23 mouse cellular contexts compared by ENCODE assay signal in the genomic region with DNA sequence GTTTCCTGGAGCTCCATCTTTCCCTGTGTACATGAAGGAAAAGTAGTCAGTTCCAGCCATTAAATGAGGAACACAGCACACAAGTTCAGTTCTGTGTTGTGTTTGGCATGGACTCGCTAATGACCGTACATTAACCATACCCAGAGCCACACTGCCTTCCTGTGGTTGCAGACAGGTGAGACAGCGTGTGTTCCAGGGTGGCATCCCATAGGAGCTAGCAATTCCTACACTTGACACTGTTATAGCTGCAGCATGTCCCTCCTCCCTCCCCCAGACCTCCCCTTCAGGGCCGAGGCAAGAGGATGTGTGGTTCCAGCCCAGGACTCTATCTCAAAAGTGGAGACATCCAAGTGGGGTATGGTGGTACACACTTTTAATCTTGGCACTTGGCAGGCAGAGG. TPM values are rescaled to one million over a fixed set of nuclear protein-coding genes. Genes with fewer than 3 reads are reported as not detected.
DNase-seq lines count a peak whose midpoint lies in the region; ATAC-seq and TF ChIP-seq lines count a peak whose summit lies in the region.
"Had no signal": no experiment of that assay in that cellular context is flagged by ENCODE, and none has a peak within 500 bp of the region (broad histone marks: within the 10 kb centered on the region; RNA-seq: fewer than 3 reads in every experiment).

No protein-coding gene starts in this region.

- ATAC-seq in liver, embryonic 15.5 days (ENCODE audit: insufficient read depth) = no peak
- no peak for ATAC-seq in stomach, postnatal 0 days (ENCODE audit: low FRiP score, low TSS enrichment)
- no peak for ATAC-seq in hindbrain, postnatal 0 days
- ATAC-seq: forebrain, embryonic 13.5 days; midbrain, embryonic 15.5 days had no signal

- intact Hi-C loops in heart, adult 2 months (cut with DNase I) = no loop called here

- H3K4me2 ChIP-seq in liver, embryonic 15.5 days = no peak overlapping the region
- no peak overlapping the region for H3K4me2 ChIP-seq in stomach, postnatal 0 days (replicated peaks; ENCODE audit: low read depth)
- no peak overlapping the region for H3K4me2 ChIP-seq in hindbrain, postnatal 0 days (ENCODE audit: low read depth, low read length)
- H3K4me2 ChIP-seq: embryonic facial prominence, embryonic 13.5 days; forebrain, embryonic 13.5 days; limb, embryonic 12.5 days; lung, embryonic 14.5 days; midbrain, embryonic 15.5 days had no signal

- WGBS in heart, adult 2 months = 77% methylated on average over 4 of the region's 4 CpGs
- 26% methylated on average over 4 of the region's 4 CpGs for WGBS in liver, adult 2 months
- WGBS in liver, embryonic 15.5 days (ENCODE audit: insufficient replicate concordance) = 88% methylated on average over 4 of the region's 4 CpGs
- 69% methylated on average over 3 of the region's 4 CpGs for WGBS in stomach, postnatal 0 days
- WGBS in hindbrain, postnatal 0 days = 89% methylated on average over 4 of the region's 4 CpGs

- peaks cover 8% of the 10 kb centered on the region for H3K79me2 ChIP-seq in heart, adult 2 months (replicated peaks; ENCODE audit: control insufficient read depth, insufficient read depth, low read length)
- H3K79me2 ChIP-seq in liver, adult 2 months (ENCODE audit: control insufficient read depth, insufficient read depth, low read length) = peaks cover 27% of the 10 kb centered on the region

- no peak for TF ChIP-seq CTCF in heart, adult 2 months (IDR thresholded peaks at IDR 0.05)
- peak; percentile 35 for TF ChIP-seq CTCF in liver, adult 2 months (IDR thresholded peaks at IDR 0.05; ENCODE audit: low read depth, low read length)
- peak; percentile 39; the same call in 1 of the 2 replicates for TF ChIP-seq CTCF in stomach, postnatal 0 days (IDR thresholded peaks at IDR 0.05; ENCODE audit: low read depth)
- no peak for TF ChIP-seq CTCF in hindbrain, postnatal 0 days (IDR thresholded peaks at IDR 0.05; ENCODE audit: low read depth)

- 0 out of 2 replicates have a peak, but pooled peaks have one; percentile 30 for TF ChIP-seq POLR2A in heart, adult 2 months (IDR thresholded peaks at IDR 0.05; ENCODE audit: insufficient read depth, low read depth, low read length)
- no peak for TF ChIP-seq POLR2A in liver, adult 2 months (IDR thresholded peaks at IDR 0.05; ENCODE audit: extremely low read depth, insufficient read depth, low read length)

- H3K9ac ChIP-seq in heart, adult 2 months (ENCODE audit: low read depth, low read length) = no peak overlapping the region
- peak overlapping the region; percentile 7; the same call in 1 of the 2 replicates for H3K9ac ChIP-seq in liver, adult 2 months (ENCODE audit: low read depth, low read length)
- H3K9ac ChIP-seq in liver, embryonic 15.5 days = no peak overlapping the region; the same call in 1 of the 2 replicates
- no peak overlapping the region for H3K9ac ChIP-seq in stomach, postnatal 0 days (ENCODE audit: low read length)
- no peak overlapping the region for H3K9ac ChIP-seq in hindbrain, postnatal 0 days (replicated peaks; ENCODE audit: low read length)
- H3K9ac ChIP-seq: embryonic facial prominence, embryonic 13.5 days; forebrain, embryonic 13.5 days; limb, embryonic 12.5 days; lung, embryonic 14.5 days; midbrain, embryonic 15.5 days had no signal

- no peaks in the 10 kb centered on the region for H3K27me3 ChIP-seq in heart, adult 2 months (ENCODE audit: control insufficient read depth, insufficient read depth, low read length)
- no peaks in the 10 kb centered on the region for H3K27me3 ChIP-seq in liver, adult 2 months (ENCODE audit: control insufficient read depth, insufficient read depth, low read length)
- no peaks in the 10 kb centered on the region for H3K27me3 ChIP-seq in liver, embryonic 15.5 days
- H3K27me3 ChIP-seq in stomach, postnatal 0 days (ENCODE audit: control insufficient read depth, insufficient read depth, low read length) = no peaks in the 10 kb centered on the region
- H3K27me3 ChIP-seq in hindbrain, postnatal 0 days (ENCODE audit: insufficient read depth, low read length) = no peaks in the 10 kb centered on the region
- H3K27me3 ChIP-seq: embryonic facial prominence, embryonic 13.5 days; forebrain, embryonic 13.5 days; limb, embryonic 12.5 days; midbrain, embryonic 15.5 days had no signal

- H3K36me3 ChIP-seq in heart, adult 2 months (ENCODE audit: control insufficient read depth, insufficient read depth, low read length) = peaks cover 7% of the 10 kb centered on the region
- peaks cover 20% of the 10 kb centered on the region for H3K36me3 ChIP-seq in liver, adult 2 months (ENCODE audit: control insufficient read depth, insufficient read depth, low read length)
- H3K36me3 ChIP-seq in liver, embryonic 15.5 days (replicated peaks) = peaks cover 40% of the 10 kb centered on the region
- peaks cover 17% of the 10 kb centered on the region for H3K36me3 ChIP-seq in stomach, postnatal 0 days (ENCODE audit: control insufficient read depth, insufficient read depth, low read length)
- peaks cover 28% of the 10 kb centered on the region for H3K36me3 ChIP-seq in hindbrain, postnatal 0 days (ENCODE audit: insufficient read depth, low read length)

- DNase-seq in heart, adult 2 months = no peak
- DNase-seq in heart, adult 9 months (ENCODE audit: low spot score in 2 of 2) = no peak
- DNase-seq in liver, adult 2 months (ENCODE audit: extremely low read depth, low read depth, low spot score) = no peak
- DNase-seq in liver = no peak
- no peak for DNase-seq in stomach, postnatal 0 days (ENCODE audit: low spot score)
- no peak for DNase-seq in cerebellum, postnatal 10 days
- no peak for DNase-seq in hindbrain, postnatal 0 days (ENCODE audit: low spot score)
- DNase-seq: adrenal gland, postnatal 10 days; cerebellum, adult 18-20 months; cerebellum, postnatal 36 days; embryo, embryonic 11 days; gastrocnemius, adult 2 months; layer of hippocampus, postnatal 36 days; lung, embryonic 14.5 days; thymus, adult 2 months had no signal

- H3K4me1 ChIP-seq in heart, adult 2 months (ENCODE audit: control insufficient read depth, insufficient read depth, low read length) = peaks cover 20% of the 10 kb centered on the region
- peaks cover 39% of the 10 kb centered on the region for H3K4me1 ChIP-seq in liver, adult 2 months (ENCODE audit: control insufficient read depth, insufficient read depth, low read length)
- H3K4me1 ChIP-seq in liver, embryonic 15.5 days (replicated peaks) = peaks cover 81% of the 10 kb centered on the region
- peaks cover 7% of the 10 kb centered on the region; the same call in 1 of the 2 replicates for H3K4me1 ChIP-seq in stomach, postnatal 0 days (replicated peaks; ENCODE audit: control insufficient read depth, insufficient read depth)
- peaks cover 19% of the 10 kb centered on the region for H3K4me1 ChIP-seq in hindbrain, postnatal 0 days (ENCODE audit: insufficient read depth, low read length)

- no peak overlapping the region for H3K4me3 ChIP-seq in heart, adult 2 months
- H3K4me3 ChIP-seq in liver, adult 2 months (ENCODE audit: insufficient read depth, low read depth, low read length) = no peak overlapping the region
- no peak overlapping the region for H3K4me3 ChIP-seq in liver, embryonic 15.5 days (replicated peaks)
- H3K4me3 ChIP-seq in stomach, postnatal 0 days (ENCODE audit: low read depth, low read length) = no peak overlapping the region
- H3K4me3 ChIP-seq in hindbrain, postnatal 0 days (ENCODE audit: low read length) = no peak overlapping the region
- H3K4me3 ChIP-seq: embryonic facial prominence, embryonic 13.5 days; erythroblast, embryonic 14.5 days; forebrain, embryonic 13.5 days; gastrocnemius, adult 2 months; heart, embryonic 10.5 days; hindbrain, embryonic 10.5 days; limb, embryonic 12.5 days; midbrain, embryonic 15.5 days had no signal

- H3K9me3 ChIP-seq in liver, embryonic 15.5 days (replicated peaks) = no peaks in the 10 kb centered on the region
- H3K9me3 ChIP-seq in stomach, postnatal 0 days (ENCODE audit: control insufficient read depth, low read length) = no peaks in the 10 kb centered on the region
- H3K9me3 ChIP-seq in hindbrain, postnatal 0 days (ENCODE audit: low read length) = no peaks in the 10 kb centered on the region
- H3K9me3 ChIP-seq: embryonic facial prominence, embryonic 13.5 days; forebrain, embryonic 13.5 days; heart, embryonic 10.5 days; hindbrain, embryonic 10.5 days; limb, embryonic 12.5 days; midbrain, embryonic 15.5 days had no signal

- no peak for TF ChIP-seq EP300 in heart, adult 2 months (IDR thresholded peaks at IDR 0.05; ENCODE audit: insufficient read depth, low read depth, low read length)
- no peak for TF ChIP-seq EP300 in stomach, postnatal 0 days (optimal IDR thresholded peaks at IDR 0.05)

- no peak overlapping the region for H3K27ac ChIP-seq in heart, adult 2 months
- peak overlapping the region; percentile 59 for H3K27ac ChIP-seq in liver, adult 2 months (replicated peaks; ENCODE audit: insufficient read depth, low read depth, low read length)
- H3K27ac ChIP-seq in liver, embryonic 15.5 days (replicated peaks) = peak overlapping the region; percentile 77
- H3K27ac ChIP-seq in stomach, postnatal 0 days (replicated peaks) = no peak overlapping the region
- H3K27ac ChIP-seq in hindbrain, postnatal 0 days = no peak overlapping the region
- H3K27ac ChIP-seq: embryonic facial prominence, embryonic 13.5 days; forebrain, embryonic 13.5 days; gastrocnemius, adult 2 months; heart, embryonic 10.5 days; hindbrain, embryonic 10.5 days; limb, embryonic 12.5 days; midbrain, embryonic 15.5 days had no signal

RNA-seq across cellular contexts. Expression of gene Ndufa6, which starts 3.8 kb away (rescaled TPM):
- total RNA-seq in heart, adult 2 months (2021) = 100 to 1,000 TPM; 659 to 775 TPM
- polyA plus RNA-seq in heart, adult 2 months (2012; rRNA removed) = 609 and 726 TPM in 2 replicates
- total RNA-seq in liver, adult 2 months (2014; rRNA removed) = 931 and 1,175 TPM in 2 replicates
- 441 and 456 TPM in 2 replicates for polyA plus RNA-seq in liver, adult 2 months (2012; rRNA removed)
- 272 and 310 TPM in 2 replicates for polyA plus RNA-seq in liver, embryonic 15.5 days (2015; fragmentation: Nextera tagmentation; extraction: Ambion mirVana)
- 514 and 516 TPM in 2 replicates for polyA plus RNA-seq in stomach, postnatal 0 days (2015; fragmentation: Nextera tagmentation; extraction: Ambion mirVana)
- 194 and 224 TPM in 2 replicates for total RNA-seq in hindbrain, postnatal 0 days (2014; rRNA removed)
- 511 and 516 TPM in 2 replicates for polyA plus RNA-seq in hindbrain, postnatal 0 days (2015; fragmentation: Nextera tagmentation; extraction: Ambion mirVana)

RNA-seq across cellular contexts. Expression of gene Smdt1, which starts 11.6 kb away (rescaled TPM):
- 100 to 1,000 TPM; 183 to 202 TPM for total RNA-seq in heart, adult 2 months (2021)
- polyA plus RNA-seq in heart, adult 2 months (2012; rRNA removed) = 231 and 248 TPM in 2 replicates
- 137 and 141 TPM in 2 replicates for total RNA-seq in liver, adult 2 months (2014; rRNA removed)
- 165 and 186 TPM in 2 replicates for polyA plus RNA-seq in liver, adult 2 months (2012; rRNA removed)
- polyA plus RNA-seq in liver, embryonic 15.5 days (2015; fragmentation: Nextera tagmentation; extraction: Ambion mirVana) = 176 TPM in 2 replicates
- polyA plus RNA-seq in stomach, postnatal 0 days (2015; fragmentation: Nextera tagmentation; extraction: Ambion mirVana) = 286 and 296 TPM in 2 replicates
- 288 and 293 TPM in 2 replicates for total RNA-seq in hindbrain, postnatal 0 days (2014; rRNA removed)
- polyA plus RNA-seq in hindbrain, postnatal 0 days (2015; fragmentation: Nextera tagmentation; extraction: Ambion mirVana) = 392 and 401 TPM in 2 replicates

RNA-seq across cellular contexts. Expression of gene Pheta2, which starts 11.6 kb away (rescaled TPM):
- total RNA-seq in heart, adult 2 months (2021) = 1 to 10 TPM in 1 of 2 experiments, under 1 TPM in 1; 0.70 to 1.2 TPM
- polyA plus RNA-seq in heart, adult 2 months (2012; rRNA removed) = 0.76 and 1.3 TPM in 2 replicates
- 0.09 and 0.54 TPM in 2 replicates for total RNA-seq in liver, adult 2 months (2014; rRNA removed)
- 0.10 and 0.19 TPM in 2 replicates for polyA plus RNA-seq in liver, adult 2 months (2012; rRNA removed)
- polyA plus RNA-seq in liver, embryonic 15.5 days (2015; fragmentation: Nextera tagmentation; extraction: Ambion mirVana) = 43.9 and 47.9 TPM in 2 replicates
- 6.2 and 6.3 TPM in 2 replicates for polyA plus RNA-seq in stomach, postnatal 0 days (2015; fragmentation: Nextera tagmentation; extraction: Ambion mirVana)
- total RNA-seq in hindbrain, postnatal 0 days (2014; rRNA removed) = 0.93 and 1.2 TPM in 2 replicates
- polyA plus RNA-seq in hindbrain, postnatal 0 days (2015; fragmentation: Nextera tagmentation; extraction: Ambion mirVana) = 1.3 and 1.4 TPM in 2 replicates

RNA-seq across cellular contexts. Expression of gene Naga, which starts 11.6 kb away (rescaled TPM):
- 10 to 100 TPM; 22.6 to 27.0 TPM for total RNA-seq in heart, adult 2 months (2021)
- polyA plus RNA-seq in heart, adult 2 months (2012; rRNA removed) = 48.3 and 54.3 TPM in 2 replicates
- total RNA-seq in liver, adult 2 months (2014; rRNA removed) = 29.6 and 30.1 TPM in 2 replicates
- 61.9 and 67.0 TPM in 2 replicates for polyA plus RNA-seq in liver, adult 2 months (2012; rRNA removed)
- polyA plus RNA-seq in liver, embryonic 15.5 days (2015; fragmentation: Nextera tagmentation; extraction: Ambion mirVana) = 43.4 and 48.6 TPM in 2 replicates
- polyA plus RNA-seq in stomach, postnatal 0 days (2015; fragmentation: Nextera tagmentation; extraction: Ambion mirVana) = 83.1 and 88.9 TPM in 2 replicates
- 41.6 and 51.1 TPM in 2 replicates for total RNA-seq in hindbrain, postnatal 0 days (2014; rRNA removed)
- 36.9 and 37.2 TPM in 2 replicates for polyA plus RNA-seq in hindbrain, postnatal 0 days (2015; fragmentation: Nextera tagmentation; extraction: Ambion mirVana)

RNA-seq across cellular contexts. Expression of gene Cyp2d22, which starts 29.7 kb away (rescaled TPM):
- 10 to 100 TPM; 25.5 to 27.0 TPM for total RNA-seq in heart, adult 2 months (2021)
- 44.0 and 48.4 TPM in 2 replicates for polyA plus RNA-seq in heart, adult 2 months (2012; rRNA removed)
- 83.3 and 105 TPM in 2 replicates for total RNA-seq in liver, adult 2 months (2014; rRNA removed)
- 316 and 337 TPM in 2 replicates for polyA plus RNA-seq in liver, adult 2 months (2012; rRNA removed)
- 17.7 and 19.1 TPM in 2 replicates for polyA plus RNA-seq in liver, embryonic 15.5 days (2015; fragmentation: Nextera tagmentation; extraction: Ambion mirVana)
- 5.5 TPM in 2 replicates for polyA plus RNA-seq in stomach, postnatal 0 days (2015; fragmentation: Nextera tagmentation; extraction: Ambion mirVana)
- 3.6 and 6.1 TPM in 2 replicates for total RNA-seq in hindbrain, postnatal 0 days (2014; rRNA removed)
- 3.7 and 5.1 TPM in 2 replicates for polyA plus RNA-seq in hindbrain, postnatal 0 days (2015; fragmentation: Nextera tagmentation; extraction: Ambion mirVana)

Comparison
In these comparisons a context has a peak if more than half of its experiments do, and no peak if none do; other contexts are left out.
1. H3K27ac ChIP-seq: peak in liver, adult 2 months (single experiment) and liver, embryonic 15.5 days (single experiment); none in heart, adult 2 months (single experiment), stomach, postnatal 0 days (single experiment) and hindbrain, postnatal 0 days (single experiment).
2. CTCF ChIP-seq: peak in liver, adult 2 months (single experiment) and stomach, postnatal 0 days (single experiment); none in heart, adult 2 months (single experiment) and hindbrain, postnatal 0 days (single experiment).